Mouse (Mus musculus): ENCODE data around the gene Rabgap1l.
A peak's percentile ranks its signal among the peaks of the same experiment; 100 is the strongest.
"Not testable (repeated sequence)": the region's sequence is repeated elsewhere in the genome, so short reads cannot be mapped to it uniquely, and the experiment has no call there.

The Rabgap1l gene

GRCm38 (mm10) chr1:160286400-160287057 lies 506.5 kb downstream of the Rabgap1l start:
- no peak for DNase-seq (ENCODE audit: low read depth, low spot score)

GRCm38 (mm10) chr1:160284241-160284640 lies 508.8 kb downstream of the Rabgap1l start:
- DNase-seq (ENCODE audit: low read depth, low spot score) = no peak

DNA sequence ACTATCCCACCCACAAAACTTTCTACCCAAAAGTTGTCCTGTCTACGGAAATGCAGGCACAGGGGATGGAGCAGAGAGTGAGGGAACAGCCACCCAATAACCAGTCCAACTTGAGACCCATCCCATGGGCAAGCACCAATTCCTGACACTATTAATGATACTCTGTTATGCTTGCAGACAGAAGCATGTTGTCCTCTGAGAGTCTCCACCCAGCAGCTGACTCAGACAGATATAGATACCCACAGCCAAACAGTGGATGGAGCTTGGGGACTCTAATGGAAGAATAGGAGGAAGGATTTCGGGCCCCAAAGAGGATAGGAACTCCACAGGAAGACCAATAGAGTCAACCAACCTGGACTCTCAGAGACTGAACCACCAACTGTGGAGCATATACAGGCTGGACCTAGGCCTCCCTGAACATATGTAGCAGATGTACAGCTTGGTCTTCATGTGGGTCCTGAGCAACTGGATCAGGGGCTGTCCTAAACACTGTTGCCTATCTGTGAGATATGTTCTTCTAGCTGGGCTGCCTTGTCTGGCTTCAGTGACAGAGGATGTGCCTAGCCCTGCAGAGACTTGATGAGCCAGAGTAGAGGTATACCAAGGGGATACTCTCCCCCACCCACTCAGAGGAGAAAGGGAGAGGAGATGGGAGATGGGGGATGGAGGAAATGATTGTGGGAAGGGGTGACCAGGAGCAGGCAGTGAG lies 510.7 kb downstream of the Rabgap1l start:
- not testable (repeated sequence) for DNase-seq (ENCODE audit: low read depth, low spot score)

- DNase-seq (ENCODE audit: low read depth, low spot score) = no peak
Measured at GRCm38 (mm10) chr1:160281337-160282084, 511.5 kb downstream of the Rabgap1l start.

GRCm38 (mm10) chr1:160280603-160281002 lies 512.4 kb downstream of the Rabgap1l start:
- no peak for DNase-seq (ENCODE audit: low read depth, low spot score)

DNA sequence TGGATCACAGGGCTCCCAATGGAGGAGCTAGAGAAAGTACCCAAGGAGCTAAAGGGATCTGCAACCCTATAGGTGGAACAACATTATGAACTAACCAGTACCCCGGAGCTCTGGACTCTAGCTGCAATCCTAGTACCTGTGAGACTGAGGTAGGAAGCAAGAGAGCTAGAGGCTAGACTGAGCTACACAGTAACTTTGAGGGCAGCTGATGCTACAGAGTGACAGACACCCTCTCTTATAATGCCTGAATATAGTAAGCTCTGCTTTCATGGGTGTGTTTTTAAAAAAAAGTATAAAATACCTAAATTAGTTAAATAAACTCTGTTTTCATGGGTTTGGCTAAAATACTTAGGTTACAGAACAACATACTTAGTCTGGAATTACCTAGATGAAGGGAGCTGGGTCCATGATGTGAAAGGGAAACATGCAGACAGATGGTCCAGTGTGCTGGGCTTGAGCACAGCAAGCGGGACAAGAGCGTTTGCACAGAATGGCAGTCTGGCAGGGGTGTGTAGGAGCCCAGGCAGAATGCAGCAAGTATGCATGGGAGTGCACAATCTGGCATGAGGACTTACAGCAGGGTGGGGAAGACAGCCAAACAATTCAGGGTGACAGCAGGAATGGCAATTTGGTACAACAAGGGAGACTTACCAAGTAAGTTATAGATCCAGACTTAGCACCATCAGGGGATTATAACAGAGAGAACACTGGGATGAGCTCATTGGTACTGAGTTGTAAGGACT lies 514.9 kb downstream of the Rabgap1l start:
- DNase-seq (ENCODE audit: low read depth, low spot score) = no peak

DNA sequence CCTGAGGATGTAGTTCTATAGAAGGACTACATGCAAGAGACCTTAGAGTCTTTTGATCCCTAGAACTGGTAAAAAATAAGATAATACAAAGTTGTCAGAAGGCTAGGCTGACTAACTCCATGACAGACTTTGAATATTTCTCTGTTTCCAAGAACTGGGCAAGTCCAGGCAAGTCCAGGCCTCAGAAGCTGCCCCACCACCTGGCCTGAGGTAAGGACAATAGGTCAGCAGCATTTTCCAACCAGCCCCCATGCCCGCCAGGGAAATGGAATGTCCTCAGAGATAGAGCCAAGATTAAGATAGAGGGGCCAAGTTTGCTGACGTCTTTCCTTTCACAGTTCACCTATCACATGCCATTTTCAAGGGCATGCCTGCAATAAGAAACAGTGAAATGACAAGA lies 517.8 kb downstream of the Rabgap1l start:
- no peak for DNase-seq (ENCODE audit: low read depth, low spot score)

DNA sequence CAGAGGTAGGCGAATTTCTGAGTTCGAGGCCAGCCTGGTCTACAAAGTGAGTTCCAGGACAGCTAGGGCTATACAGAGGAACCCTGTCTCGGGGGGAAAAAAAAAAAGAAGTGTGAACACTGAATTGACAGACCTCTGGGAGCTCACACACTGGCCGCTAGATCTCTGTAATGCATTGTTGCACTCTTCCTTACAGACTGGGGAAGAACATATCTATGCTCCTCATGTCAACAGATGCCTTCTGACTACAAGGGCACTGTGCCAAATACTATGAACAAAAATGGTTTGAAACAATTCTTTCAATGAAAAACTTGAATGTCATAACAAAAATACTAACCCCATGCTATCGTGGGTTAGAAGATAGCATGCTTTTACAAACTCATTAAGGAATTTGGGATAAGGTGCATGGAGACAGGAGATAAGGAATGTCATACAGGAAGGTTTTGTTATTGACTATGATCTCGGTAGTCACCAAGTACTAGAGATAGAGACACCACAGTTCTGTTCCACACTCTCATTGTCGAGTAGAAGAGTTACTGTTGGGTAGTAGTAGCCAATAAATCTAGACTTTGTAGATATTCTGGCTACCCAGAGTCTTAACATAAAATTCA lies 519.8 kb downstream of the Rabgap1l start:
- no peak for DNase-seq (ENCODE audit: low read depth, low spot score)

DNA sequence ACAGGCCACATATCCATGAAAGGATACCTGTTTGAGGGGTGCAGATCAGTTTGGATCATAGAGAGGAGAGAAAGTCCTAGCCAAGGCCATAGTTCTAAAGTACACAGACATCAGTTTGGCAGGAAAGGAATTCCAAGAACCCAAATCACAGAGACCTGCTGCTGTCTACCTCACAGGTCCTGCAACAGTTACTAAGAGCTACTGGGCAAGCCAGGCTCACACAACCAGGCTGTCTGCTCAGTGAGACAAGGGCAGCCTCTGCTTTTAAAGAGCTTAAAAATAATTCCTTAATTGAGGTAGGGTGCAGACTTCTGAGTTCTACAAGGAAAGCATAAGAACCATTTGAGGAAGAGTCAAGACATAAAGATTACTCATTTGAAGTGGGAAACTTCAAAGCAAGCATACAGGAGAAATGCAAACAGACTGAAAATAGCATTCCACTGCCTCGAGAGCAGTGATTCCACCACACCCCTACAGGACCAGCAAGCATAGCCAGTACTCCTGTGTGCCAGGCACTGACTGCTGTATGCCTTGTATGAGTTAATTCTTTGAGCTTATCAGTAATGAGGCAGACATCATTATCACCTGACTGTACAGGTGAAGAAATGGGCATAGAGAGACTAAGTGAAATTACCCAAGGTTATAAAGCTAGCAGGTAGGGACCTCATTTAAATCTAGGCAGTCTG lies 521.6 kb downstream of the Rabgap1l start:
- DNase-seq (ENCODE audit: low read depth, low spot score) = no peak

DNA sequence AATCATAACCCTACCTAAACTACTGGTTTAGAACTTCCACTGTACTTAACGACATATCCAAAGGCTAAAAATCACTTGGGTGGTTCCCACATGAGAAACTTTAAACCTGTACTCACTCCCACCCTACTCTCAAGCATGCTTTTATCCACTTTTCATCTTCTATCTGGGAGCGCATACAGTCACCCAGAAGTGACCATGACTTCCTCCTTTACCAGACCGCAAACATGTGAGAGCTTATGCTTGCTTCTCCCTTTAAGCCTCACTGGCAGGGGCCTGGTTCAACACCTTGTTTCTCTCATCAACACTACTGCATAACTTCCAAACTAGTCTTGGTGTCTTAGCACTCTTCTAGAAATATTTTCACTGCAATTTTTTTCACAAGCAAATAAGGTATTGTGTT lies 524.7 kb downstream of the Rabgap1l start:
- DNase-seq (ENCODE audit: low read depth, low spot score) = no peak

GRCm38 (mm10) chr1:160263630-160264346 lies 529.2 kb downstream of the Rabgap1l start:
- DNase-seq (ENCODE audit: low read depth, low spot score) = no peak

DNA sequence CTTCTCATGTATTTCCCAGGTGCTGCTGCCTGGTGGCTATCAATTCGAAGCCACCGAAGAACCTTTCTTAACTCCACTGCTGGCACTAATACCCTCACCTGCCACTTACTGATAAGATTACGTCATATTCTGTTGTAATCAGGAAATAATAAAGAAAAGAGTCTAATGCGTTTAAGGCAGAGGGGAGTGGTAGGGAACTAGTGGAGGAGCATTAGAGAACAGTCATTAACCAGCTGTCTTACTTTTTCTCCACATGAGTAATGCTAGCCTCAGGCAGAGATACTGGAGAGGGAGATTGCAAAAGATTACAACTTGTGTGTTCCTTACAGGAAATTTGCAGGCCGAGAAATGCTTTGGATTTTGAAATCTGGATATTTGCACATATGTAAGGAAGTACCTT lies 530.0 kb downstream of the Rabgap1l start:
- no peak for DNase-seq (ENCODE audit: low read depth, low spot score)

DNA sequence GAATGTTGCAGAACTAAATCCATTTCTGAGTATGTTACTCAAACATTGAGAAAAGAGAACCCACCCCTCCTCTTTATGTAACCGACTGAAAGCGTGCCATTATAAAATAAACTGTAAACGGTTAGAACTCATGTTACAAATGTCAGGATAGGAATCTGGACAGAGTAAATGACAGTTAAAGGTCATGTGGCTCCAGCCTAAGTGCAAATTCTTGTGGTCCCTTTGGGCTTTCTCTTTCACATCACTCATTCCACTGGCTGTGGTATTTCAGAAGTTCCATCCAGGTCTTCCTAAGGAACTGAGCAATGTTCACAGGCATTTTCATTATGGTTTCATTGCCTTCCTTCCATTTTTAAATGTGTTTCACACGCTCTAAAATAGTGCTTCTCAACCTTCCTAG lies 530.6 kb downstream of the Rabgap1l start:
- DNase-seq (ENCODE audit: low read depth, low spot score) = no peak

DNA sequence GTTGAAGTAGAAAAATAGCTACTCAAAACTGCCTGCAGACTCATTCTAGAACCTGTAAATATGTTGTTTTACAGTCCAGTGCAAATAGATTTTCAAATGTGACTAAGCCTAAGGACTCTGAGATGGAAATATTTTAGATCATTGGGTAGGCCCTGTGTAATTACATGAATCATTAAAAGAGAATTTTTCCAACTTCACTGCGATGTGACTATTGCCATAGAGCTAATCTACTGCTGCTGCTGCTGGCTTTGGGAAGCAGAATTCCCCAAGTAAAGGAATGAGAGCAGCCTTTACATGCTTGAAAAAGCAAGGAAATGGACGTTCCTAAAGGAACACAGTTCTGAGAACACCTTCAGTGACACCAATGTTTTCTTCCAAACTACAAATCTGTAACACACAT lies 531.2 kb downstream of the Rabgap1l start:
- DNase-seq (ENCODE audit: low read depth, low spot score) = no peak

- DNase-seq (ENCODE audit: low read depth, low spot score) = no peak
Measured at GRCm38 (mm10) chr1:160260605-160261004, 532.4 kb downstream of the Rabgap1l start.

DNA sequence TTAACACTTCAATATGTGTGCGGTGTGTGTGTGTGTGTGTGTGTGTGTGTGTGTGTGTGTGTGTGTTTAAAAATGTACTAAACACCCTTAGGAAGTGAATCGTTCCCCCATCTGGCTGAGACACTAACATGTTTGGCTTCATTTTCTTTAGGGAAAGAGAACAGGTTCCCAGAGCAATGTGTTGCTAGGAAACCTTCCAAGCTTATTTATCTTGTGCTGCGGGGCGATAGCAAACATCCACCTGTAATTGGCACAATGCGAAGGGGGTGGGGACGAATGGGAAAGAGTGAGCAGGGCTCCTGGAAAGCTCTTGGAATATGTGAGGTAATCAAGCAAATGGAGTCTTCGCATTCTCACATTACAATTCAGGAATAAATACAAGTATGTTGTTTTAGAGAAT lies 533.1 kb downstream of the Rabgap1l start:
- peak; percentile 17 for DNase-seq (ENCODE audit: low read depth, low spot score)

GRCm38 (mm10) chr1:160253108-160253507 lies 539.9 kb downstream of the Rabgap1l start:
- DNase-seq (ENCODE audit: low read depth, low spot score) = no peak

DNA sequence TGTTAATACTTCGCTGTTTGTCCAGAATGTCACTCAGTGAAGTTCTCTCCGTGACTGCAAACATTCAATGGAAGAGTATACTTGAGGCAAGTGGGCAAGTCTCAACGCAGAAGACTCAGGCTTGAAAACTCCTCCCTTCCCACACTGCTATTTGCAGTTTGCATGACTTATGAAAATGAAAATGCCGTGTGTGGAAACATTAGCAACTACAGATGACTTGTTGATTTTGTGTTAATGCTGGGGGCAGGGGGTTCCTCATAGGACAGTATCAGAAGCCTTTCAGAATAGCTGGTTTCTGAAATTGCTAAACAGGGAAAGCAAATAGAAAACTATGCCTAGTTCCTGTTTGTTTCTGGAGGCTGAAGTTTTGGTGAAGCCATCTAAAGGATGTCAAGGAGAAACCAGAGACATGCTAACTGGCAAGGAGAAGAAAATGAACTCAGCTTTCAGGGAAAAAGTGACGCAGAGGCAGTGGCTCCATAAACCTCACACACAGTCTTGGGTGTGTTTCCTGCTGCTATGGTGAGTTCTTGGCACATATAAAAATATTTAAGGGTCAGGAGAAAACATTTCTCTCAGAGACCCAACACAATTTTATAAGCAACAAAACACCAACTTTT lies 541.5 kb downstream of the Rabgap1l start:
- DNase-seq (ENCODE audit: low read depth, low spot score) = no peak

GRCm38 (mm10) chr1:160250782-160251181 lies 542.2 kb downstream of the Rabgap1l start:
- DNase-seq (ENCODE audit: low read depth, low spot score) = no peak

DNA sequence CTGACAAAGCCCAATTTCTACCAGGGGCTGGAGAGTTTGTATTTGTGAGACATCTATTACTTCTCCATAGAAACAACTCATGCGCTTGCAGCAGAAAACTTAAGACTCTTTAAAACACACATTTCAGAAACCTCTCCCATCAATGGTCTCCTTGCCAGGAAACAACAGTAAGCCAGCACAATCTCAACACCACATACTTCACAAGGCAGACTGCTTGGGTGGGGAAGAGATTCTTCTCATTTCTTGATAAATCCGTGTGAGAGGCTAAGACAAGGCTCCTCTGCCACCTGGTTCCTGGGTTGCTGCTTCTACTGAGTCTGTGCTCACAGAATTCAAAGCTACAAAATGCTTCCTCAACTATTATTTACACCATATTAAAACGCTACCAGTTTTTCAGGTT lies 543.2 kb downstream of the Rabgap1l start:
- DNase-seq (ENCODE audit: low read depth, low spot score) = no peak
